Mouse (Mus musculus): ENCODE measurements around the gene Rnf31.

The Rnf31 gene

DNA sequence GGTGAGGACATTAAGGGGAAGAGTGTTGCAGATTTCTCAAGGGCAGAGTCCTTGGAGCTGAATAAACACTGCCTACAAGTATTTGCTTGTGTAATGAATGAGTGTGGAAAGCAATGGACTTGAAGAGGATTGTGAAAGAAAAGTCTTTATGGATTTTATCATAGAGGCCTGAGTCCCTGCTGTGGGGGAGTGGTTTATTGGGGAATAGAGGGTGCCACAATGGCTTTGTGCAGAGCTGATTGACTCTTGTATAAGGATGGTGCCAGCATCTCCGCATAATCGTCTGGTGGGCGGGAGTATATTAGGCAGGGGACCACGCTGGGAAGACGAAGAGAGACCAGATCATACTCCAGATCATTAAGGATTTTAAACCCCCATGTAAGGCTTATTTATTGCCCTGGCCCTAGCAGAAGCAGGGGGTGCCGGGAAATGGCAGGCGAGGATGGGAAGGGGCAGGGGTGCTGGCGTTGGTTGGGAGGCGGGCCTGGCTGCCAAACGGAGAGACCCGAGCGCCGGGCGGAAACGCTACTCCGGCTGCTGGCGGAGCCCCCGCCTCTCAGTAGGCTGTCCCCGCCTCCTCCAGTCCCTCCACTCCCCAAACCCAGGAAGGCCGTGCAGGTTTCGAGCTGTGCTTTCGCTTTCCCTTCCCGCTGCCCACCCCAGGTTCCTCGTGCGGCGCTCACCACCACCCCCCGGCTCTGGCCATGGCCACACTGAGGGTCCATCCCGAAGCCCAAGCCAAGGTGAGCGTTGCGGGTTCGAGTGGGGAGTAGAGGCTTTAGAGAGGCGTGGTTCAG lies 13.4 kb upstream of the Rnf31 start, which contains the start of gene Psme1:
Psme1 (plus strand) TSS at position 253 of the 797 bp plus-strand sequence.
- in situ Hi-C loops (cut with MboI, MseI): no loop called here

DNA sequence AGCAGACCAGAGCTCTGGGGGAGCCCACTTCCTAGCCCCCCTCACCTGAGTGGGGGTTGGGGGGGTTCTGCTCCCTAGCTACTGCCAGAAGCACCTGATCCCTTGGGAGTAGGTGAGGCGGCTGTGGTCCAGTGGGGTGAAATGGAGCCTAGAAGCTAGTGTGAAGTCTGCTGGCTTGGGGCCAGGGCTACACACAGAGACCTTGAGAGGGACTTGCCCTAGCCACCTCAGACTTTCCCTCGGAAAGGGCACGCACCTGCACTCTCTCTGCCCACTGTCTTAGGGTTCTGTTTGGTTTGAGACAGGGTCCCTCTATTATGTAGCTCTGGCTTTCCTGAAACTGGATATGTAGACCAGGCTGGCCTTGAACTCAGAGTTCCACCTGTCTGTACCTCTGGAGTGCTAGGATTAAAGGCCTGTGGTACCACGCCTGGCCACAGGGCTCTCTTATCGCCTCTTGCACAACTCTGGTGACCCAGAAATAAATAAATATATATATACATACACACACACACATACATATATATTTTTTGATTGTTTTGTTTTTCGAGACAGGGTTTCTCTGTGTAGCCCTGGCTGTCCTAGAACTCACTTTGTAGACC lies 12.7 kb upstream of the Rnf31 start:
- in situ Hi-C loops (cut with MboI, MseI): no loop called here

DNA sequence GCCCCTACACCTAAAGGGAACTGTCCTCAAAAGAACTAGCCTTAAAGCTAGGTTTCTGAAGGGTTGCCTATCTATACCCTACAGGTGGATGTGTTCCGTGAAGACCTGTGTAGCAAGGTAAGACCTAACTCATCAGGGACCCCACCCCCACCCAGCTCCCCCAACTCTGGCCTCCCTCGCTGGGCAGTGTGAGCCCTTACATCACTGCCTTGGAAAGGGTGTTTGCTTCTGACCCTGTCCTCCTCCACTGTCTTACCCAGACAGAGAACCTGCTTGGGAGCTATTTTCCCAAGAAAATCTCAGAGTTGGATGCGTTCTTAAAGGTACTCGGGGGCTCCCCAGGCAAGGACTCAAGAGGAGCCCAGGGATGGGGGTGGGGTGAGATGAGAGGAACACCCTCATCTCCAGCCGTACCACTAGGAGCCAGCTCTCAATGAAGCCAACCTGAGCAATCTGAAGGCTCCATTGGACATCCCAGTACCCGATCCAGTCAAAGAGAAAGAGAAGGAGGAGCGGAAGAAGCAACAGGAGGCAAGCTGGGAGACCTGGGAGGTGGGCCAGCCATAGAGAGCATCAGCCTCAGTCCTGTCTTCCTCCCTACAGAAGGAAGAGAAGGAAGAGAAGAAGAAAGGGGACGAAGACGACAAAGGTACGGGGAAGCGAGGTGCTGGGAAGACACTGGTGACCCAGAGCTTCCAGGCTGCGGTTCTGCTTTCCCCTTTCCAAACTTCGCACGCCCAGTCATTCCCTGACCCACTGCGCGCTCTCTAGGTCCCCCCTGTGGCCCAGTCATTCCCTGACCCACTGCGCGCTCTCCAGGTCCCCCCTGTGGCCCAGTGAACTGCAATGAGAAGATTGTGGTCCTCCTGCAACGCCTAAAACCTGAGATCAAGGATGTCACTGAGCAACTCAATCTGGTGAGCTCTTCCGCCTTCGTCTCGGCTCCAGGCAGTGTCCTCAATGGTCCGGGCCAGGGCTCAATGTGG lies 11.7 kb upstream of the Rnf31 start:
- in situ Hi-C loops (cut with MboI, MseI): no loop called here

DNA sequence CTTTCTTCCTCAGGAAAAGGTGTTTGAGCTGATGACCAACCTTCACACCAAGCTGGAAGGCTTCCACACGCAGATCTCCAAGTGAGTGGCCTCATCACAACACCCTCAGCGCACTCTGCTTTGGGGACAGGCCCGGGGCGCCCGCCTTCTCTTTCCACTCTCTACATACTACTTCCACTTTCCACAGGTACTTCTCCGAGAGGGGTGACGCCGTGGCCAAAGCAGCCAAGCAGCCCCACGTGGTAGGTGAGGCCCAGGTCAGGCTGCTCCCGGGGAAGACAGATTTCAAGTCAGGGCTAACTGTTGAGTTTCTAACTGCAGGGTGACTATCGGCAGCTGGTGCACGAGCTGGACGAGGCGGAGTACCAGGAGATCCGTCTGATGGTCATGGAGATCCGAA lies 10.8 kb upstream of the Rnf31 start:
- in situ Hi-C loops (cut with MboI, MseI): no loop called here

DNA sequence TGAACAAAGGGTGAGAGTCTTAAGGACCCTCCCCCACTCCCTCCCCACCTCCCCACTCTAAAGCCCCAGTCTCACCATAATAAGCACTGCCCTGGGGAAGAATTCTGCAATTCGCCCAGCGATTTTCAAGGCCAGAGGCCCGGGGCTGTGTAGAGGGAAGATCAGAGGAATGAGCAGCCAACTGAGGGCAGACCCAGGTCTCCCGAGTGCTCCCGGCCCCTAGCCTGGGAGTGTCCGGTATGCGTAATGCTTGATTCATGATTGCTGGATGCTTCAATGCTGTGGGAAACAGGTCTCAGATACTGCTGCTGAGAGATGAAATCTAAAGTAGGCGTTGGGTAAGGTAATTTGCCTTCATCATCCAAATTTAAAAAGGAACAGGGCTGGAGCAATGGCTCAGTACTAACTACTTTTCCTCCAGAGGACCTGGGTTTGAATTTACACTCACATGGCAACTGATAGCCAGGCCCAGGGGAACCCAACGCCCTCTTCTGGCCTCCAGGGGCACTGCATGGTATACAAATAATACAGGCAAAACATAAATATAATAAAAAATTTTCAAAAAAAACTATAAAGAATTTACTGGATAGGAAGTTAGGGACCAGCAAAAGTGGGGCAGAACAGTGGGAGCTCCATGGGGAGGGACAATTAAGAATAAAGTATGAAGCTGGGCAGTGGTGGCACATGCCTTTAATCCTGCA lies 9.4 kb upstream of the Rnf31 start:
- in situ Hi-C loops (cut with MboI, MseI): no loop called here

DNA sequence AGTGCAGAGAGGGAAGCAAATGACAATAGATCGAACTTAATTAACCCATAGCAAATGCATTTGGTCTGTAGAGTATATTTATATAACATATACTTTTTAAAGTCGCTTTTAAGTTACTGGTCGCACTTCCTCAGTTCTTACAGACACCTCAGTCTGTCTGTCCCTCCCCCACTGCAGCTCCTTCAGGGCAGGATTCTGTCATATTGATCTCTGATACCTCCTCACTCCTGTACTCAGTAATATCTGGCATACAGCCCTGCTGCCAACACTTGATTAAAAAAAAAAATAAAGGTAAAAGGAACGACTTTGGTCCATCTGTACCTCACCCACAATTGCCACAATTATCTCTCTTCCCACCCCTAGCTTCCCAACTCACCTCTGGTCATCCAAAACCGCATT lies 7.2 kb upstream of the Rnf31 start:
- in situ Hi-C loops (cut with MboI, MseI): no loop called here

DNA sequence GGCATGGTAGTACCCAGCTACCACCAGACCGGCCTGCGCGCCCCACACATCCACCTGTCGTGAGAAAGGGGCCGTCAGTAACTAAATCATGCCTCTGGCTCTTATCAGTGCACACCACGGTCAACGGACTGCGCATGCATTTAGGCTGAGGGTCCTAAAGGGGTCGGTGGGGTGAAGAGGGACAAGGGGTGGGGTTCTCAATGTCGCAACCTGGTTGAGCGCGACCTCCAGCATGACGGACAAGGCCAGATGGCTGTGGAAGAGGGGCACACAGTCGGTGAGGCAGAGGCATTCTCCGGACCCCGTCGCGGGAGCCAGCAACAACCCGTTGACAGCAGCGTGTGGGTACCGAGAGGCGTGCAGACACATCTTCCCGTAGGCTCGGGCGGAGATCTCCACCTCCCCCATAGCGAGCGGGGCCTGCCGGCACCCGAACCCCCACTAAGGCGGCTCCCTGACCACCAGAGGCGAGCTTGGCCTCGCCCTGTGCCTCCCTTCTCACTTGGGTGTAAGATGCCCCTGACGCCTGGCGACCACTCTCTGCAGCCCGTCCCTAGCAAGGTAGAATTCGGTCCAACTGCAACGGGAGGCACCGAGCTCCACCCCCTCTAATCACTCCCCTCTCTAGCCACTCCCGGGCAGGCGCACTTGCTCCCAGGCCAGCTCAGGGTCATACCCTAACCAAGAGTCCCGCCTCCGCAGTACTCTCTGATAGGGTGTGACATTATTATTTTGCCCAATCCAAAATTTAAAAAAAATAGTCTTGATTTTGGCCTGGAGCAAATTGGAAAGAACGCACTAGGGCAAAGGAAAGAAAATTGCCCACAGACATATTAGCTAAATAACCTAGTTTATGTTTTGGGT lies 6.6 kb upstream of the Rnf31 start, which contains the start of gene Emc9:
Emc9 (minus strand) TSS at position 601 of the 864 bp plus-strand sequence.
- in situ Hi-C loops (cut with MboI, MseI): no loop called here

DNA sequence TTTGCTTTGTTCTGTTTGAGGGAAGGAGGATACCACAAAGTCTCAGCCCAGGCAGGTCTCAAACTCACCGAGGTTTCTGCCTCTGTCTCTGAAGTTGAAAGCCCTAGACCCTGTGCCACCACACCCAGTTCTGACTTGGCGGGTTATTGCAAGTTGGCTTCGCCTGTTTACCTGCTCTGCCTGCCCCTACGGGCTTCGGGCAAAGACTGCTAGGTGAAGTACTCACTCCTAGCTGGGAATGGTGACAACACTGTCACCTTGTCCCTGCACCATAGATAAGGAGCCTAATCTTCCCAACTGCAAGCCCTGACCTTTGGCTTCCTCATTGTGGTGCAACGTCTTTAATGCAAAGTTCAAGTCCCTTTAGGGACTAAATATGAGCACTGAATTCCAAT lies 5.9 kb upstream of the Rnf31 start:
- in situ Hi-C loops (cut with MboI, MseI): no loop called here

DNA sequence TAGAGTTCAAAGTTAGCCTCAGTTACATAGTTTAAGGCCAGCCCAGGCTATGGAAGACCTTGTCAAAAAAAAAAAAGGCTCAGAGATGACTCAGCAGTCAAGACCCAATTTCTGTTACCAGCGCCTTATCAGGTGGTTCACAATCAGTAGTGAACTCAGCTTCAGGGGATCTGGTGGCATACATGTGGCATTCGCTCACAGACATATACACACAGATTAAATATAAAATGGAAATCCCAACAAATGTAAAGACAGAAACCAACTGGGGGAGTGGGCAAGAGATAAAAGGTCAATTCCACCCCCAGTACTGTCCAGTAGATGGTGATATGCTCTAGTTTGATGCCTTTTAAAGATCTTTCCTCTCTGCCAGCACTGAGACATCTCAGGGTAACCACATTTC lies 5.4 kb upstream of the Rnf31 start:
- in situ Hi-C loops (cut with MboI, MseI): no loop called here

DNA sequence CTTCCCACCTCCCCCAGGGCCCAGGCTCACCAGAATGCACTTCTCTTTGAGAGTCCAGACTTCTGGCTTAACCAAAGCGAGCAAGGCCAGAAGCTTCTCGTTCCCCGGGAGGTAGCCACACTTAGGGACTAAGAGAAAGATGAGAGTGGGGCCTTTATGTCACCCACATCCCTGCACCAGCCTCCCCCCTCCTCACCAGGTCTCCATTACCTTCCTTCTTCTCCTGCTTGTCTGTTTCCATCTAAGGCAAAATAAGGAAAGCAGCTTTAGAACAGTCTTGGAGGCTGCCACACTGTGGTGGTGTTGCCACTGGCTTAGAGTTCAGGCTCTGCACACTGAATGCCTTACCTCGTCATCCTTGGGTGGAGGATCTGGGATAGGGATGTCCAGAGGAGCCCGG lies 2.2 kb upstream of the Rnf31 start:
- in situ Hi-C loops (cut with MboI, MseI): no loop called here

DNA sequence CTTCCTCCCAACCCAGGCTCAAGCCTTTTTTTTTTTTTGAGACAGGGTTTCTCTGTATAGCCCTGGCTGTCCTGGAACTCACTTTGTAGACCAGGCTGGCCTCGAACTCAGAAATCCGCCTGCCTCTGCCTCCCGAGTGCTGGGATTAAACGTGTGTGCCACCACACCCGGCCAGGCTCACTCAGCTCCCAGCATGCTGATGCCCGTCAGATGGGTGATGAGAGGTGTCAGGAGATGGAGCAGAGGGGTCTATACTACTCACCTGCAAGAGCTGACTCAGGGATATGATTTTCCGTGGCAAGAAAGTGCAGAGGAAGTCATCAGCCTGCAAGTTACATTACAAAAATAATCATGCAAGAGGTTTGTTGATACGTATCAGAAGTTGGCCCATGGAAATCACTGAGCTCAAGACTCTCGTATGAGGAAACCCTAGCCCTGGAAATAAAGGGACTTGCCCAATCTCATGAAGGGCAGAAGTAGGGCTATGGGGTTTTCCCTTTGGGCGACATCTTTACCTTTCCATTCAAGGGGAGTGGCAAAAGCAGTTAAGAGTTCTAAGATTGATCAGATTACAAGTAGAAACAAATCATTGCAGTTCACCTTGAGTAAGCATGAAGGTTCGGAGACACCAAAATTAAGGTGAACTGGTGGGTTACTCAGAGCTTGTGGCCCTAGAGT lies 1.6 kb upstream of the Rnf31 start:
- in situ Hi-C loops (cut with MboI, MseI): no loop called here

DNA sequence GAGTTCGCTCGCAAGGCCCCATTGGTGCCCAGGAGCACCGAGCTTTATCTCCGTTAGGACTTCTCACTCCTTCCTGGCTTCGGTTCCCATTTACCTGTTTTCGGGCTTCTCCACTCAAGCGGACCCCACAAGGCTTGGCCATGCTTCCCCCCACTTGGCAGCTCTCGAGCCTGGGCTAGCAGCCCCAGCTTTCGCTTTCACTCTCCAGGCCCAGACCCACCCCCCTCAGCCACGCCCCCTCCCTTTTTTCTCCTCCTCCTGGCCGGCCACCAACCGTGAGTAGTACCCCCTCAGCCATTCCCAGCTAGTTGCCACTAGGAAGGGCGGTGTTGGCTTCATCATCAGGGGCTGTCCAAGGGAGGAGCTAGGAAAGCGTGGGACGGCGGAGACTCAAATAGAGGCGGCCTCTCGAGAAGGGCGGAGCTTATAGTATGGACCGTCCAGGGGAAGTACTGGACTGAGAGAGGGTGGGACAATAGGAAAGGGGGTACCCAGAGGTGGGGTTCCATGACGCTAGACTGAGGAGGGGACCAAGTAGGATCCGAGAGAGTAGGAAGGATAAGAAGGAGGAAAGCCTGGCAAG lies 669 bp upstream of the Rnf31 start, which contains the start of gene Psme2:
Psme2 (minus strand) TSS at position 366 of the 583 bp plus-strand sequence.
- in situ Hi-C loops (cut with MboI, MseI): no loop called here

DNA sequence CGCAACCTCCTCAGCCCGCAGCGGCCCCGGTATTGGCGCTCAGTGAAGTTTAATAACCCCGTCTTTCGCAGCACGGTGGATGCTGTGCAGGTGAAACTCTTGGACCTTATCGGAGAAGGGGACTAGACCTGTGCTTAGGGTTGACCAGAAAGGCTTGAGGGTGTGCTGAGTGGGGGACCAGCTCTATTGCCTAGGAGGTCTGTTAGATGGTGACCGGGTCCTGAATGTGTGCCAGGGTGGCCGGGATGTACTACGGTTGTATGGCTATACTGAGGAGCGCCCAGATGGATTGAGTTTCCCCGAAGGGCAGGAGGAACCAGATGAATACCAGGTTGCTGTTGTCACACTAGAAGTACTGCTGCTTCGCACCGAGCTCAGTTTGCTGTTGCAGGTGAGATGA lies 718 bp downstream of the Rnf31 start:
- in situ Hi-C loops (cut with MboI, MseI): no loop called here

DNA sequence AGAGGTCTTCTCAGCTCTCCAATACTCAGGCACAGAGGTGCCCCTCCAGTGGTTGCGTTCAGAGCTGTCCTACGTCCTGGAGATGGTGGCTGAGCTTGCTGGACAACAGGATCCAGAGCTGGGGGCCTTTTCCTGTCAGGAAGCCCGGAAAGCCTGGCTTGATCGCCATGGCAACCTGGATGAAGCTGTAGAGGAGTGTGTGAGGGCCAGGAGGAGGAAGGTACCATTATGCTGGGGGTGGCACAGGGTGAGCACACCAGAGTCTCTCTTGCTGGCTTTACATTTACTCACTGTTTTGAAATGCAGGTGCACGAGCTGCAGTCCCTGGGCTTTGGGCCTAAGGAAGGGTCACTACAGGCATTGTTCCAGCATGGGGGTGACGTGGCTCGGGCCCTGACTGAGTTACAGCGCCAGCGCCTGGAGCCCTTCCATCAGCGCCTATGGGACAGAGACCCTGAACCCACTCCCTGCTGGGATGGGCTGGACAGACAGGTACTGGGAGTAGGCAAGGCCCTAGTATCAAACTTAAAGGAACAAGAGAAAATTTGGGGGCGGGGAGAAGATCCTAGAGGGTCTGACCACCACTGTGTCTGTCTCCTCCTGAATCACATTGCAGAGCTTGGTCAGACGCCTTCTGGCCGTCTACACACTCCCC lies 4.7 kb downstream of the Rnf31 start:
- in situ Hi-C loops (cut with MboI, MseI): no loop called here

DNA sequence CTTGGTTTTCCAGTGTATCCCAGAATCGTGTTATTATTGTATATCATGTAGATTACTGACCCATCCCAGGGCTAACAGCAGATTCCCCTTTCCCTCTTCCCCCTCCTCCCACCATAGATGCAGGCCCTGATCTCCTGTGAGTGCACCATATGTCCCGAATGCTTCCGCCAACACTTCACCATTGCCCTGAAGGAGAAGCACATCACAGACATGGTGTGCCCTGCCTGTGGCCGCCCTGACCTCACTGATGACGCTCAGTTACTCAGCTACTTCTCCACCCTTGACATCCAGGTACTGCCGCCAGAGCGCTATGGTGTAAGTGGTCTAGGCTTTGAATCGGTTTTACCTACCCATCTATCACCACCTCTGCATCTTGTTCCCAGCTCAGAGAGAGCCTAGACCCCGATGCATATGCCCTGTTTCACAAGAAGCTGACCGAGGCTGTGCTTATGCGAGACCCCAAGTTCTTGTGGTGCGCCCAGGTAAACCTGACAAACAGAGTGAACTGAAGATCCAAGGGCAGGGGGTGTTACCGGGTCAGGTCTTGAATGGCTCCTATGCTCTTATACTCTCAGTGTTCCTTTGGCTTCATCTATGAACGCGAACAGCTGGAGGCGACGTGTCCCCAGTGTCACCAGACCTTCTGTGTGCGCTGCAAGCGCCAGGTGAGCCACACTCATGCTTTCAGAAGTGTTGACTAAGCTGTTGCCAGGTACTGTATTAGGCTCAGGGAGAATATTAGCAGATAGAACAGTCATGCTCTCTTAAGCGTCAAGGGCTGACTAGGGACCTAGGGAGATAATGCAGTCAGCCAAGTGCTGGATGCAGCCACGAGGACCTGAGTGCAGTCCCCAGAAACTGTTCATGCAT lies 7.2 kb downstream of the Rnf31 start:
- in situ Hi-C loops (cut with MboI, MseI): no loop called here

DNA sequence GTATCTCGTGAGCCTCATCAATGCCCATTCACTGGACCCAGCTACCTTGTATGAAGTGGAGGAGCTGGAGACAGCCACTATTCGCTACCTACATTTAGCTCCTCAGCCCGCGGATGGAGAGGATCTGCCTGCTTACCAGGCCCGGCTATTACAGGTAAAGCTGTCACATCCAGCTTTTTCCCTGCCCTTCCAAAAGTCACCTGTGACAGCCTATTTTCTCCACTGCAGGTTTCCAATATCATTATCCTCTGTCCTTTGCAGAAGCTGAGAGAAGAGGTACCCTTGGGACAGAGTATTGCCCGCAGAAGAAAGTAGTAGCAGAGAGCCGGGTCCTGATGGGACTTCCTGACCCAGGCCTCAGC lies 11.7 kb downstream of the Rnf31 start, which contains the start of gene Irf9:
Irf9 (plus strand) TSS at position 301 of the 362 bp plus-strand sequence.
- in situ Hi-C loops (cut with MboI, MseI): no loop called here

DNA sequence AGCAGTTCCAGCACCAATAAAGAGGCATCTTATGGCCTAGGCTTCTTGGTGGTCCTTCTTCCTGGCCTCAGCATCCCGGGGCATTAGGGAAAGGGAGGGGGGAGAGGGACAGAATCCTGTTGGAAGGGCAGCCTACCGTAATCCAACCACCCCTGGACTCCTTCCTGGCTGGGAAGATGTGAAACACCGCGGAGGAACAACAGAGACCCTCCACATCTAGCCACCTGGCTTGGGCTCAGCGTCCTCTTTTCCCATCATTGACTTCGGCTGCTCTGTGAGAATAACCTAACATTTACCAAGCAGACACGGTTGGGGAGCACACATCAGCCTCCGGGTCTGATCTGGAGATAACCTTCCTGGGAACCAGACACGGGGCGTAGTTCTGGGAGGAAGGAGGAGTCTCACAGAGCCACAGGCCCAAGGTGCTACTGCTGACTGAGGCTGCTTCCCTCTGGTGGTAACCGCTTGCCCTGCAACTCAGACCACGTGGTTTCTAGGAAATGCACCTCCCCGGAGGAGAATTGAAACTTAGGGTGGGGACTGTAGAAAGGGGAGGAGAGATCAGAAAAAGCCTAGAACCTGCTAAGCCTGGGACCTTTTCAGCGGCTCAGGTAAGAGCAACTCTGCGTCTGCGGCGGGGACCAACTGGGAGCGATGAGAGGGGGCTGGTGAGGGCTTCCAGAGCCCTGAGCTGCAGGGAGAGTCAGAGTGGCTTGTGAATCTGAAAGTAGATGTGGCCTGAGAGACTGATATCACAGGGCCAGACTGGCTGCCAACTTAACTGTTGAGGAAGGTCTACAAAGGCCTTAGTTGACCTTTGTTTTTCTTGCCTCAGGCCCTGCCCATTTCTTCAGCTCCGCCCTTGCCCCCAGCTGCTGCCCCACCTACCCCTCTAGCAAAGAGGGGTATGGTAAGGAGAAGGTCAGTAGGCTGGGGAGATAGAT lies 12.4 kb downstream of the Rnf31 start:
- in situ Hi-C loops (cut with MboI, MseI): no loop called here

Data from T-helper 17 cell (primary cell).